Mouse (Mus musculus) neural tube, embryonic 15.5 days (tissue): ENCODE results near the gene Adgrd1. TPM values are rescaled to one million over a fixed set of nuclear protein-coding genes. Genes with fewer than 3 reads are reported as not detected.

Experiments used
- ATAC-seq: fragments of 200-750 bp; cut with Nextera tagmentation; 2 replicates; pipeline ENCODE4 v1.8.0; 2017; ENCODE audit warnings: mild to moderate bottlenecking, moderate TSS enrichment, moderate library complexity; ENCODE audit not compliant: low FRiP score
- H3K27ac ChIP-seq: fragments of 300-500 bp; sonication (generic); replicated peaks from 2 replicates; pipeline ENCODE4 v1.5.1; 2015; ENCODE audit warnings: mild to moderate bottlenecking, inconsistent platforms
- H3K27me3 ChIP-seq: fragments of 300-500 bp; sonication (generic); replicated peaks from 2 replicates; pipeline ENCODE4 v1.6.1; 2015; ENCODE audit warnings: inconsistent platforms
- H3K36me3 ChIP-seq: fragments of 300-500 bp; sonication (generic); 2 replicates; pipeline ENCODE4 v1.6.1; 2015; ENCODE audit warnings: inconsistent platforms
- H3K4me1 ChIP-seq: fragments of 300-500 bp; sonication (generic); 2 replicates; pipeline ENCODE4 v1.6.1; 2015; ENCODE audit warnings: inconsistent platforms
- H3K4me2 ChIP-seq: fragments of 300-500 bp; sonication (generic); 2 replicates; pipeline ENCODE4 v1.6.1; 2015; ENCODE audit warnings: inconsistent platforms, mild to moderate bottlenecking, moderate library complexity
- H3K4me3 ChIP-seq: fragments of 300-500 bp; sonication (generic); replicated peaks from 2 replicates; pipeline ENCODE4 v1.5.1; 2015; ENCODE audit warnings: mild to moderate bottlenecking, inconsistent platforms
- H3K9ac ChIP-seq: fragments of 300-500 bp; sonication (generic); replicated peaks from 2 replicates; pipeline ENCODE4 v1.6.1; 2015; ENCODE audit warnings: mild to moderate bottlenecking, inconsistent platforms
- H3K9me3 ChIP-seq: fragments of 300-500 bp; sonication (generic); replicated peaks from 2 replicates; pipeline ENCODE4 v1.6.1; 2016; ENCODE audit warnings: inconsistent platforms
- WGBS: fragments of 180-500 bp; shearing (Covaris S2); methylation state at CpG from one replicate; pipeline ENCODE4 v1.1.7; 2015; ENCODE audit warnings: mixed read lengths; 5-methylcytosine and 5-hydroxymethylcytosine counted together
- polyA plus RNA-seq: library from polyadenylated mRNA; unstranded; fragments of >200 nt; fragmentation: Nextera tagmentation; extraction: Ambion mirVana; gene quantifications from 2 replicates; pipeline ENCODE4 v1.2.1, GENCODE M21; 2015

Adgrd1 gene
- polyA plus RNA-seq, 1 experiment from 2014 or later, result 0.38 TPM

- Histone ChIP-seq H3K4me2 (no peak overlapping the region), H3K4me3 (no peak overlapping the region), H3K36me3 (no peaks in the 10 kb centered on the region), H3K27ac (no peak overlapping the region), H3K9ac (no peak overlapping the region), H3K4me1 (peaks cover 18% of the 10 kb centered on the region; the same call in 1 of the 2 replicates), H3K27me3 (no peaks in the 10 kb centered on the region), H3K9me3 (no peaks in the 10 kb centered on the region)
- WGBS, result 87% methylated on average over 10 of the region's 10 CpGs
- no peak for ATAC-seq
Measured at GRCm38 (mm10) chr5:129164911-129165584, 68.5 kb downstream of the Adgrd1 start.

GRCm38 (mm10) chr5:129165595-129165994 lies 69.0 kb downstream of the Adgrd1 start:
- Histone ChIP-seq H3K9ac (no peak overlapping the region), H3K27me3 (no peaks in the 10 kb centered on the region), H3K27ac (no peak overlapping the region), H3K4me3 (no peak overlapping the region), H3K36me3 (no peaks in the 10 kb centered on the region), H3K9me3 (no peaks in the 10 kb centered on the region), H3K4me1 (peaks cover 14% of the 10 kb centered on the region; the same call in 1 of the 2 replicates), H3K4me2 (no peak overlapping the region)
- 75% methylated on average over 7 of the region's 7 CpGs for WGBS
- ATAC-seq, result no peak

- Histone ChIP-seq H3K9ac (no peak overlapping the region), H3K27me3 (no peaks in the 10 kb centered on the region), H3K4me1 (peaks cover 9% of the 10 kb centered on the region; the same call in 1 of the 2 replicates), H3K27ac (no peak overlapping the region), H3K9me3 (no peaks in the 10 kb centered on the region), H3K4me2 (no peak overlapping the region), H3K36me3 (no peaks in the 10 kb centered on the region), H3K4me3 (no peak overlapping the region)
- no peak for ATAC-seq
- 36% methylated on average over 5 of the region's 5 CpGs for whole genome bisulfite sequencing
Measured at GRCm38 (mm10) chr5:129169090-129169489, 72.5 kb downstream of the Adgrd1 start.

GRCm38 (mm10) chr5:129169567-129169966 lies 73.0 kb downstream of the Adgrd1 start:
- Histone ChIP-seq H3K4me2 (no peak overlapping the region), H3K27me3 (no peaks in the 10 kb centered on the region), H3K9me3 (no peaks in the 10 kb centered on the region), H3K9ac (no peak overlapping the region), H3K36me3 (no peaks in the 10 kb centered on the region), H3K4me3 (no peak overlapping the region), H3K4me1 (peaks cover 6% of the 10 kb centered on the region; the same call in 1 of the 2 replicates), H3K27ac (no peak overlapping the region)
- no peak for ATAC-seq
- 10% methylated on average over 4 of the region's 4 CpGs for WGBS

GRCm38 (mm10) chr5:129172533-129172932 lies 76.0 kb downstream of the Adgrd1 start:
- Histone ChIP-seq H3K9me3 (no peaks in the 10 kb centered on the region), H3K4me2 (no peak overlapping the region), H3K36me3 (no peaks in the 10 kb centered on the region), H3K9ac (no peak overlapping the region), H3K4me3 (no peak overlapping the region), H3K27ac (no peak overlapping the region), H3K27me3 (no peaks in the 10 kb centered on the region), H3K4me1 (peaks cover 6% of the 10 kb centered on the region; the same call in 1 of the 2 replicates)
- no peak for ATAC-seq
- WGBS, result 94% methylated on average over 6 of the region's 6 CpGs

DNA sequence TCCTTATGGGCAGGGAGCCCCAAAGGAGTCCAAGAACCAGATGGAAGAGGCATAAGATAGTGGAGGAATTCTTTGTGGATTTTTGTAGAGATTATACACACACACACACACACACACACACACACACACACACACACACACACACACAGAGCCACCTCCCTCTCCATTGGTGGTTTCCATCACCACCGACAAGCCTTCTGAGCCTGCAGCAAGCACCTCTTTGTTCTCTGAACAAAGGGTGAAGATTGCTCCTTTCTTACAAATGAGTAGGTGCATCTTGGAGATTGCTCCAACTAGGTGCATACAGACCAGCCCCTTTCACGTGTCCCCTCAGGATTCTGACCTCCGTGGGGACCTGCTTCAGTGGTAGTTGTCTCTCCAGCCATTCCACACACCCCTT lies 79.4 kb downstream of the Adgrd1 start:
- H3K4me2 ChIP-seq, result no peak overlapping the region
- WGBS, result 23% methylated on average over 3 of the region's 3 CpGs
- no peak for ATAC-seq
- no peaks in the 10 kb centered on the region for H3K36me3 ChIP-seq
- no peaks in the 10 kb centered on the region for H3K27me3 ChIP-seq
- H3K9me3 ChIP-seq, result no peaks in the 10 kb centered on the region
- H3K27ac ChIP-seq, result no peak overlapping the region
- no peak overlapping the region for H3K9ac ChIP-seq
- 0 out of 2 replicates have a peak, but pooled peaks cover 2% of the 10 kb centered on the region for H3K4me1 ChIP-seq
- no peak overlapping the region for H3K4me3 ChIP-seq

GRCm38 (mm10) chr5:129177697-129178511 lies 81.4 kb downstream of the Adgrd1 start:
- H3K4me2 ChIP-seq, result peak overlapping the region; percentile 27; the same call in 1 of the 2 replicates
- 51% methylated on average over 14 of the region's 14 CpGs for WGBS
- no peak overlapping the region for H3K9ac ChIP-seq
- no peaks in the 10 kb centered on the region for H3K9me3 ChIP-seq
- no peaks in the 10 kb centered on the region for H3K27me3 ChIP-seq
- H3K4me3 ChIP-seq, result no peak overlapping the region
- H3K36me3 ChIP-seq, result no peaks in the 10 kb centered on the region
- peak; percentile 73 for ATAC-seq
- no peak overlapping the region for H3K27ac ChIP-seq
- 0 out of 2 replicates have a peak, but pooled peaks cover 2% of the 10 kb centered on the region for H3K4me1 ChIP-seq

DNA sequence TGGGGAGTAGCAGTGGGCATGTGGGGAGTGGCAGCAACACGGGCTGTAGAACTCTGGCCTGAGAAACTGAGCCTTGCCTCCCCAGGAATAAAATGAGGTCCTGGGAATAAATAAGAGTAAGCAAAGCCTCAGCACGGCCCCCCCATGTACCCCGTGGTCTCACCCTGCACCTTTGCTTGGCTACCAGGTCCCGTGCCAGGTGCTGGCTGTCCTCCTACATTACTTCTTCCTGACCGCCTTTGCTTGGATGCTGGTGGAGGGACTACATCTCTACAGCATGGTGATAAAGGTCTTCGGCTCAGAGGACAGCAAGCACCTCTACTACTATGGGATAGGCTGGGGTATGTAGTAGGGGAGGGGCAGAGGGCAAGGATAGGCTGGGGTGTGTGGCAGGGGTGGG lies 82.8 kb downstream of the Adgrd1 start:
- ATAC-seq, result no peak
- H3K4me3 ChIP-seq, result no peak overlapping the region
- no peaks in the 10 kb centered on the region for H3K9me3 ChIP-seq
- no peaks in the 10 kb centered on the region for H3K36me3 ChIP-seq
- H3K9ac ChIP-seq, result no peak overlapping the region
- no peak overlapping the region for H3K27ac ChIP-seq
- no peak overlapping the region for H3K4me2 ChIP-seq
- H3K27me3 ChIP-seq, result no peaks in the 10 kb centered on the region
- 93% methylated on average over 6 of the region's 6 CpGs for WGBS
- peaks cover 8% of the 10 kb centered on the region for H3K4me1 ChIP-seq

GRCm38 (mm10) chr5:129179995-129180714 lies 83.6 kb downstream of the Adgrd1 start:
- H3K27ac ChIP-seq, result no peak overlapping the region
- no peak overlapping the region for H3K9ac ChIP-seq
- no peak for ATAC-seq
- H3K9me3 ChIP-seq, result no peaks in the 10 kb centered on the region
- no peaks in the 10 kb centered on the region for H3K27me3 ChIP-seq
- H3K4me3 ChIP-seq, result no peak overlapping the region
- no peaks in the 10 kb centered on the region for H3K36me3 ChIP-seq
- WGBS, result 71% methylated on average over 17 of the region's 17 CpGs
- no peak overlapping the region for H3K4me2 ChIP-seq
- H3K4me1 ChIP-seq, result peaks cover 8% of the 10 kb centered on the region

GRCm38 (mm10) chr5:129180715-129181228 lies 84.2 kb downstream of the Adgrd1 start:
- Histone ChIP-seq H3K4me3 (no peak overlapping the region), H3K4me2 (no peak overlapping the region), H3K27ac (no peak overlapping the region), H3K9ac (no peak overlapping the region), H3K27me3 (no peaks in the 10 kb centered on the region), H3K4me1 (peaks cover 8% of the 10 kb centered on the region), H3K36me3 (no peaks in the 10 kb centered on the region), H3K9me3 (no peaks in the 10 kb centered on the region)
- WGBS, result 85% methylated on average over 13 of the region's 13 CpGs
- no peak for ATAC-seq

DNA sequence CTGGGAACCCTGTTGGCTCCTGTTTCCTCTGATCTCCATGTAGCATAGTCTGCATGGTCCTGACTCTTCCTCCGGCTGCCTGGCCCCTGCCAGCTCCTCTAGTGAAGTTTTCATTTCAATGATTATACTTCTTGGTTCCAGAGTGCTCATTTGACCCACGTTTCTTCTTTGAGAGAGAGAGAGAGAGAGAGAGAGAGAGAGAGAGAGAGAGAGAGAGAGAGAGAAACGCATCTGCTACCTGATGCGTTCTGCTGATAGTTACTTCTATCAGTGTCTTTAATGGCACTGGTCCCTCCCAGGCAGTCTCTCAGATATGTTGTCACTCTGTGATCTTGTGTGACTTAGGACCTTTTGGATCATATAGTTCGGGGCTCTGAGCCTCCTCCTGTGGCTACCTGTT lies 84.9 kb downstream of the Adgrd1 start:
- no peaks in the 10 kb centered on the region for H3K9me3 ChIP-seq
- peaks cover 8% of the 10 kb centered on the region for H3K4me1 ChIP-seq
- no peak overlapping the region for H3K4me3 ChIP-seq
- ATAC-seq, result no peak
- no peak overlapping the region for H3K27ac ChIP-seq
- no peaks in the 10 kb centered on the region for H3K27me3 ChIP-seq
- no peak overlapping the region for H3K4me2 ChIP-seq
- 75% methylated on average over 5 of the region's 5 CpGs for WGBS
- H3K9ac ChIP-seq, result no peak overlapping the region
- H3K36me3 ChIP-seq, result no peaks in the 10 kb centered on the region
